Mouse (Mus musculus) kidney, adult 18-20 months (tissue): ENCODE results near the gene Atp8b5.

Source experiments
- DNase-seq: peaks from one replicate; pipeline ENCODE4 v3.0.0; 2021

The Atp8b5 gene

DNA sequence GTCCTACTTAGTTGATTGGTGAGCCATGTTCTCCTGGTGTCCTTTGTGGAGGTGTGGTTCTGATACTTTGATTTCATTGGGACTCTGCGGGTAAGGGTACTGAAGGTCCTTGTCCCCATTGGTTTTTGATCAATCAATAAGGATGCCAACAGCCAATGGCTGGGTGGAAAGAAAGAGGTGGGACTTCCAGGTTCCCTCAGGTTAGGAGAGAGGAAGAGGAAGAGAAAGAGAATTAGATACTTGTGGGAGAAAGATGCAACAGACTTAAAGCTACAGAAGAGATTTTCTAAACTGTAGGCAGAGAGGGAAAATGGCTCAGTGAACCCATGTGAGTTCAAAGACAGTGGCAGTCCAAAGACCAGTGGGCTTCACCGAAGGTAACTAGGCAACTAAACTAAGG, 60.2 kb downstream of the Atp8b5 start:
- DNase-seq, result no peak

DNA sequence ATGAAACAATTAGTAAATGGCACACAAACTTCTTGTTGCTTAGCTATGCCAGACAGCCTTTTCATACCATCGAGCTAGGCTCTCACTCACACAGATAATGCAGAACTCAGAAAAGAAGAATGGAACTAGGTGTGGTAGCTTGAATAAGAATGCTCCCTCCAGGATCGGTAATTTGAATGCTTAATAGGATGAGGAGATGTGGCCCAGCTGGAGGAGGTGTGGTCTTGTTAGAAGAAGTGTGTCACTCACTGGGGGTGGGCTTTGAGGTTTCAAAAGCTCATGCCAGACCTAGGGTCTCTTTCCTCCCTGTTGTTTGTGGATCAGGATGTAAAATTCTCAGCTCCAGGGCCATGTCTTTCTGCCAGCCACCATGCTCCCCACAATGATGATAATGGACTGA, 67.8 kb downstream of the Atp8b5 start:
- no peak for DNase-seq

DNA sequence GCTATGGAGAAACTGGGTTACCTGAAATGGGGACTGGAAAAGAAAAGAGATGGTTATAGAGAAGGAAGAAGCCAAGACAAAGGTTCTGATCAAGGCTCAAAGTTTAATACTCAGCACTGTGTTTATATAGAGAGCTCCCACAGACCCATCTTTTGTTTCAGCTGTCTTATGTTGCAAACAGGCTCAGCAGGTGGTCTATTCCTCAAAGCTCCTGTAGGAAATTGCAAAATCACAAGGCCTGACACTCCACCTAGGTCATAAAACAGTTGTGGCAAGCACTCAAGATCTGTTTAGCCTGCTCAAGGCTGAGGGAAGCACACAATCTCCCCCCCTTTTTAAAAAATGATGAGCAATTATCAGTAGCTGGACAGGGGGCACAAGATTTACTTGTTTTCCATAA, 69.2 kb downstream of the Atp8b5 start:
- no peak for DNase-seq

DNA sequence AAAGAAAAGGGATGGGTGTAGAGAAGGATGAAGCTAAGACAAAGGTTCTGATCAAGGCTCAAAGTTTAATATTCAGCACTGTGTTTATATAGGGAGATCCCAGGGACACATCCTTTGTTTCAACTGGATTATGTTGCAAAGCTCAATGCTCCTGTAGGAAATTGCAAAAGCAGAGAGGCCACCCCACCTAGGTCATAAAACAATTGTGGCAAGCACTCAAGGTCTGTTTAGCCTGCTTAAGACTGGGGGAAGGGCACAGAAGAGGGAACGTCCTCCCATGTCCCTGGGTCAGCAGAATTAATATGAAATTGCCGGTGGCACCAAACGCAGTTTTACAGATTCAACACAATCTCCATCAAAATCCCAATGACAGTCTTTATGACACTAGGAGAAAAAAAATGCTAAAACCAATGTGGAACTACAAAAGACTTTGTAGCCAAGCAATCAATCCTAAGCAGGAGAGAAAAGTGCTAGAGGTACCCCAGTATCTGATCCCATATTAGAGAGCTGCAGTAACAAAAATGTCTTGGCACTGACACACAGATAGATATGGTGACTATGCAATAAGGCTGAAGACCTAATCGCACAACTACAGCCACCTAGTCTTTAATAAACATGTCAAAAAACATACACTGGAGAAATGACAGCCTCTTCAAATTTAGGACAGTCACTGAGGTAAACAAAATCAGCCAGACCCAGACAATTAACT, 73.3 kb downstream of the Atp8b5 start:
- no peak for DNase-seq

DNA sequence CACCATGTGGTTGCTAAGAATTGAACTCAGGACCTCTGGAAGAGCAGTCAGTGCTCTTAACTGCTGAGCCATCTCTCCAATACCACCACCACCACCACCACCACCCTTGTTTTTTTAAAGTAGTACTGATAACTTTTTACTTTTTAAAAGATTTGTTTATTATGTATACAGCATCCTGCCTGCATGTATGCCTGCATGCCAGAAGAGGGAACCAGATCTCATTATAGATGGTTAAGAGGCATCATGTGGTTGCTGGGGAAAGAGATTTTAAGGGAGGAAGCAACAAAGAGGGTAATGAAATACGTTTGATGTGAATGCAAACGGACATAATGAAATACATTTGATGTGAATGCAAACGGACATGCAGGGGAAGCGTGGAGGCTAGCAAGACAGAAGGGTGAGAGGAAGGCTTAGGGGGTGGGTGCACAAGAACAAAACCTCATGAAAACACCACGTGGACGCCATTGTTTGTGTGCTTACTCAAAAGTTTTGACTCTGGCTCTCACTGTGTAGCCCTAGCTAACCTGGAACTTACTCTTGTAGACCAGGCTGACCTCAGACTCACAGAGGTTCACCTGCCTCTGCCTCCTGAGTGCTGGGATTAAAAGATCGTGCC, 74.4 kb downstream of the Atp8b5 start:
- DNase-seq, result no peak

DNA sequence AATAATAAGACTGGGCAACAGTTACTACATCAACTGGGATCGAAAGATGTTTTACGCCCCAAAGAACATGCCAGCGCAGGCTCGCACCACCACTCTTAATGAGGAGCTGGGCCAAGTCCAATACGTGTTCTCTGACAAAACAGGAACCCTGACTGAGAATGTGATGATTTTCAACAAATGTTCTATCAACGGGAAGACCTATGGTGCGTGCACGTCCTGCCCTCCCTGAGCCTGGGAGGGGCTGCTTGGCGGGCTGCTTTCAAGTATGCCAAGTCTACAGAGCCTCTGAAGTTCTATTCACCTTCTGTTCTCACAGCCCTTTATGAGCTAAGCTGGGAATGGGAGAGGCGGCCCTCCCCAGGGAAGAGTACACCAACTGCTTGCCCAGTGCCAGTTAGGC, 75.5 kb downstream of the Atp8b5 start:
- DNase-seq, result no peak

DNA sequence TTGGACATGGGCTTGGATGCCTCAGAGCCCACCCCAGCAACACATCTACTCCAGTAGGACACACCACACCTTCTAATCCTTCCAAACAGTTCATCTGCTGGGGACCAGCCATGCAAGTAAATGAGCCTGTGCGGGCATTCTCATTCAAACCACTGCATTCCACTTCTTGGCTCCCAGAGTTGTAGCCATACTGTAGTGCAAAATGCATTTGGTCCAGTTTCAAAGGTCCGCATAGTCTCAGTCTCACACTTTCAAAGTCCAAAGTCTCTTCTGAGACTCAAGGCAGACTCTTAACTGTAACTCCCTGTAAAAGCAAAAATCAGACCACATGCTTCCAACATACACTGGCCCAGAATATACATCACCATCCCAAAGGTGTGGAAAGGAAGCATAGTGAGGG, 78.0 kb downstream of the Atp8b5 start:
- DNase-seq, result no peak

DNA sequence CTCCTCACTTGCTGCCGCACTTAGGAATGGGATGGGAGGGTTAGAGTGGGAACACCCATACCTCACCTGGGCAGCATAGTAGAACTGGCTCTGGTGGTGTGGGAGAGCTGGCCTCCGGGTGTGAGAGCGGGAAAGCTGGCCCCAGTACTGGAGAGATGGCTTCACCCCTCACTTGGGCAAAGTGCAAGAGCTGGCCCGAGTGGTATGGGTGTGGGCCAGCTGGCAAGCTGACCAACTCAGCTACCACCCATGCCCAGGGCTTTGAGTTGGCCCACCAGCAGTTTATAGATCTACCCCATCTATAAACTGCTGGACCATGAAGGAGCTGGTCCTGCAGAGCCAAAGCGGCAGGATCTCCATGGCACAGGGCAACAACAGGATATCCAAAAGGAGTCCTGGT, 82.2 kb downstream of the Atp8b5 start:
- DNase-seq, result peak; percentile 41

DNA sequence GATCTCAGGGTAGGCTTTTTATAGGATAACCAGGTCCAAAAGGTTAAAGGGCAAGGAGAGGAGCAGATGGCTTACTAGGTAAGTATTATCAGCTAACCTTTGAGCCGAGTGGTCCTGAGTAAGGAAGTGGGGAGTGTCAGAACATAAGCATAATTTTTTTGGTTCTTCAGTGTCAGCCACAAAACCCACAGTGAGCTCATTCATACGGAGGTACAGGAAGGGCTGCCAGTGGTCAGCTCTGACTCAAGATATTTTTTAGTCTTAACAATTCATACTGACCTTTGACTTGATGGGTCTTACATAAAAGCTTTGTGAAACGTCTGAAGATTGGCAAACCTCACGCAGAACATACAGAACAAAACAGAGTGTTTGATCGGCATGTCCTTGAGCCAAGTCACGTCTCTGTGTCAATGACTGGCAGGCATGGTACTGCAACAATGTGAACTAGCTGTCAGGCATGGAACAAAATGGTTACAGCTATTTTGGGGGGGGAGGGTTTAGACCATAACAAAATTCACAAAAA, 83.1 kb downstream of the Atp8b5 start:
- no peak for DNase-seq

DNA sequence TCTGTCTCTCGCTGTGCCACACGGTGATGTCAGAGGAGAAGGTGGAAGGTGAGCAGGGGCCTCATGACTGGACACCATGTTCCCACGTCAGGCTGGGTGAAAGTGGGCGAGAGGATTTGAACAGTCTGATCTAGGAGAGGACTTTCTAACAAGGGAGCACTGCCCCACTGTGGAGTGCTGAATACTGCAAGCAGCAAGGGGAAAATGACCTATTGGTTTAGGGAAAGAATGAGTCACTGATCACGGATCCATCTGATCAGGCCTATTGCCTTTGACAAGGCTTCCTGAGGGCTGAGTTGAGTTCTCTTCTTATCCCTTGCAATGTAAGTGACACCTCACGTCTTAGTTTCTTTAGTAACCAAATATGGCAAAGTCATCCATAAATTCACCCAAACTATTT, 86.7 kb downstream of the Atp8b5 start:
- DNase-seq, result no peak

DNA sequence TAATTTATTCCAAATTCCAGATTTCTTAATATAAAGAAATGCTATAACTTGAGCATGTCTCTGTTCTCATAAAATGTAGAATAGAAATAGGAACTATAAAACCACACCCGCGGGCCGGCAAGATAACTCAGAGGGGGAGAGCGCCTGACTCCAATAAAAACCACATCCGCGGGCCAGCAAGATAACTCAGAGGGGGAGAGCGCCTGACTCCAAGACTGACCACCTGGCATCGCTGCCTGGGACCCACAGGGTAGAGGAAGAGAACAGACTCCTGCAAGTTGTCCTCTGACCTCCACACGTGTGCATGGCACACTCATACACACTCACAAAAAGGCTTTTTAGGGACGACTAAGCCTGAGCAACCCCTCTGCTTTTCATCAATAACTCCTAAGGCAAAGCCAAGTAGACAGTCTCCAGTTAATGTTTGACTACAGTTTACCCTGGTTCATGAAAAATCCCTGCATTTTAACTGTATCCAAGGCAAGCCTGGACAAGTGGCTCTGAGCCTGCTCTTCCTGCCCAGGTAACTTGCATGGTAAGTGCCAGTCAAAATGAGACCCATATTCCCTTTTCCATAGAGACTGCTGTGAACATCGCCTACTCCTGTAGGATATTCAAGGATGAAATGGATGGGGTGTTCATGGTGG, 98.1 kb downstream of the Atp8b5 start:
- no peak for DNase-seq

DNA sequence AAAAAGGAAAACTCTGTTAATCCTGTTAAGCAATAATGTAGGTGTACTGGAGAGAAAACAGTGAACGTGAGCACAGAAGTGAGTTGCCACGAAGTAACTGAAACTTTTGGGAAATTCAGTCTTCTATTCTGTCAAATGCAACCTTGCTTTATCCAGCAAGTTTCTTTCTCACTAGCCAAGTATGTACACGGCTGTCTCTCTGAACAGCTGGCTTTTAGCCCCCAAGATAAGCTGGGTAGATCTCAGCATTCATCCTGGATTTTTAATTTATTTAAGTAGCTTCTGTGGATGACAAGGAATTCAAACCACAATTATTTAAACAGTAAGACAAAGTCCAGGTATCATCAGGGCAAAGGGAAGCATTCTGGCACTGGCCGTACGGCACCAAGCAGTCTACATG, 100.3 kb downstream of the Atp8b5 start:
- DNase-seq, result no peak

DNA sequence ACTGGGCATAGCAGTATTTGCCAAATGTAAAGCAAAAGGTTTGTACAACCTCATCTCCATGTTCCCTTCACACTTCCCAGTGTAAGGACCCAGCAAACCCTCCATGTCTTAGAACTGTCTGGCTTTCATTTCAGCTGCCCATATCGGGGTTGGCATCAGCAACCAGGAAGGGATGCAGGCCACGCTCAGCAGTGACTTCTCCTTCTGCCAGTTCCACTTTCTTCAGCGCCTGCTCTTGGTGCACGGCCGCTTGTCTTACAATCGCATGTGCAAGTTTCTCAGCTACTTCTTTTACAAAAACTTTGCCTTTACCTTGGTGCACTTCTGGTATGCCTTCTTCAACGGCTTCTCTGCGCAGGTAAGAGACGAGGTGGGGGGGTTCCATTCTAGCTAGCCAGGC, 100.8 kb downstream of the Atp8b5 start:
- DNase-seq, result no peak

DNA sequence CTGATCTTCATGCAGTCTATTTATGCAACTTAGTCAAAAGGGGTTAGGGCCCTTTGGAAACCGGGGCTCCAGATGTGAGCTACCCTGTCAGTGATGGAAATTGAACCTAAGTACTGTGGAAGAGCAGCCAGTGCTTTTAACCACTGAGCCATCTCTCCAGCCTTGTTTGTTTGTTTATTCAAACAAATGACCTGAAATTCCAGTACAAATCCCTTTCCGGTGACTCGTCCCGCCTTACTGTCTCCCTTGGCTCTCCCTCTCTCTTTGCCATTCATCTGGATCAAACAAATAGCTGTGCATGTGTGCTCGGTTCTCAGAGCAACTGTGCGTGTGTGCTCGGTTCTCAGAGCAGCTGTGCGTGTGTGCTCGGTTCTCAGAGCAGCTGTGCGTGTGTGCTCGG, 104.4 kb downstream of the Atp8b5 start:
- DNase-seq, result no peak

DNA sequence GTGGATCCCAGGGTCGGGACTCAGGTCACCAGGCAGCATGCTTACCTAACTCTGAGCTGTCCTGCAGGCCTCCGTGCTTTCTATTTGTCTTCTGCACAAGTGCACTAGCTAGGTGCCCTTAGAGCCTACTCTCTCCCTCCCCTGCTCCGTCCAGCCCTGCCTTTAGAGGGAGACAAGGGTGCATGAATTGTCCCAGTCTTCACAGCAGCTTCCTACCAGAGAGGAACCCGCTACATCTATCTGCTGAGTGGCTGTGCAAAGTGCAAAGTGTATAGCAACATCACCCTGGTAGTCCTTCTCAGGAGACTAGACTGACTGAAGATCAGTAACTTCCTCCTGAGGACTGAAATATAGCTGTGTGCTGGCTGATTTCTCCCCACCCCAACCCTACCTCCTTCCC, 105.2 kb downstream of the Atp8b5 start:
- peak; percentile 61 for DNase-seq

DNA sequence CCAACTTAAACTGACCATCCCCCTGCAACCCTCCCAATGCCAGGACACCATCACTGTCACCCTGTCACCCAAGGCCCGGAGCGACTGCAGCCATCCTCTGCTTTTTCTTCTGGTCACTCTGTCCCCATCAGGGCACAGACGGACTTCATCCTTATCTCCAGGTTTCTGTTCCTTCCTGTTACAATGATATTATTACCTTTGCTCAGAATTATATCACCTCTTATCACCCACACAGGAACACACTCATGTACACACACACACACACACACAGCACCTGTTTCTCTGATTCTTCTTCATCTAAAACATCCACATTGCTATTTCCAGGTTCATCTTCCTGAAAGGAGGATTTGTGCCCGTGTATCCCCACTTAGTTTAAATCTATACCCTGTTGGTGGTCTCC, 107.3 kb downstream of the Atp8b5 start:
- DNase-seq, result no peak

DNA sequence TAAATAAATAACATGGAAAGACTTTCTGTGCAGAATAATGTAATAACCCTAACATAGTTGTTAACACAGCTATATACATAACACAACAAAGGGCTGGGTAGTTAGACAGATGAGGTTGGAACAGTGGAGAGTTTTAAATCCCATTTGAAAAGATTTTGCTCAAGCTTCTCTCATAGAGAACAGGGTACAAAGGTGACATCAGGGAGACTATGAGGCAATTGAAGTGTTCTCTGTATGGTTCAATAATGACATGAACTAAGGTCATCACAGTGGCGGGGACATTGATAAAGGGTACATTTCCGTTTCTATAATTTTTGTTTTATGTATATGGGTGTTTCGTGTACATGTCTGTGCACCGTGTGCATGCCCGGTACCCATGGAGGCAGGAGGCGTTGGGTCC, 112.6 kb downstream of the Atp8b5 start:
- no peak for DNase-seq

DNA sequence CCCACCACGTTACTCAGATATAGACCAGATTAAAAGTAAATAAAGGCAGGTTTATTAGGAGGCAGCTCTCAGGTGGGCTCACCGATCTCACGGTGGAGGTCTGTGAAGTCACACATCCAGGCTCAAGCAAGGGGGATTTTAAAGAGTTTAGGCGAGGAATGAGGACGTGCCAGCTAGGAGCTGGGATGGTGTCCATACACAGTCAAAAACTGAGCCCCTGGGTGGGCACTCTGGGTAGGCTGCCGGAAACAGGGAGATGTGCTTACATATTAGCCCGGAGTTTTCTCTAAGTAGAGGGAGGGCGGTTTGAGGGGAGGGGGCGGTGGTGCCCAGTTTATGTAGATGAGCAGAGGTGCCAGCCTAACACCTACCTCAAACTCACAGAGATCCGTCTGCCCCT, 114.0 kb downstream of the Atp8b5 start:
- DNase-seq, result no peak

DNA sequence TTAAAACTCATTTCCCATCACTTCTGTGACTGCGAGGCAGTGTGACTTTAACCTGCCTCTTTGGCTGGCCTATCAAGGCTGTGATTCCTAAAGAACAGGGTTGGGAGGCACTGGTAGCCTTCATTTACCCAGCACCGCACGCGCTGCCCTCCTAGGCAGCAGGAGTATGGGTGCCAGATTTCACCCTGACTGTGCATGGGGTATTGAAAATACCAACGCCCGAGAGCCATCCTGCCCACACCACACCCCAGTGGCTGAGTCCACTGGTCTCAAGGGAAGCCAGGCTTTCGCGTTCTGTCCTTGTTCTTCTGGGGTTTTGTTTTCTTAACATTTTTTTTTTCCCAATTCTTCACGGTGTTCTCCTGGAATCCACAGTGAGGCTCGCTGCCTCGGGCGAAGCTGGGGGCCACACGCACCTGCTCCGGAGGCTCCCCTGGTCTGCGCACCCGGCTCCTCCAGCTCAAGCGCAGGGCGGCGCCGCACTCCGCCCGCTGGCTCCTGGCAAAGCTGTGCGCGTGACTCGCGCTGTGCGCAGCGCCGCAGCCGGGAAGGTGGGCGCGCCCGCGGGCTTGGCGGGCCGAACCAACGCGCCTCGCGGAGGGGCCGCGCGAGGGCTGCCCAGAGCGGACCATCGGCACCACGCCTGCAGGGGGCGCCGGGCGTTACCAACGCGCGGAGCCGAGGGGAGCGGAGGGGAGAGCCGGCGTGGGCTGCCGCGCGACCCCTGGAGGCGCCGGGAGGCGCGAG, 114.6 kb downstream of the Atp8b5 start, which contains the start of gene Rusc2:
Gene Rusc2, plus strand, starts transcription at position 572 of the 747 bp plus-strand sequence.
- peak; percentile 93 for DNase-seq

DNA sequence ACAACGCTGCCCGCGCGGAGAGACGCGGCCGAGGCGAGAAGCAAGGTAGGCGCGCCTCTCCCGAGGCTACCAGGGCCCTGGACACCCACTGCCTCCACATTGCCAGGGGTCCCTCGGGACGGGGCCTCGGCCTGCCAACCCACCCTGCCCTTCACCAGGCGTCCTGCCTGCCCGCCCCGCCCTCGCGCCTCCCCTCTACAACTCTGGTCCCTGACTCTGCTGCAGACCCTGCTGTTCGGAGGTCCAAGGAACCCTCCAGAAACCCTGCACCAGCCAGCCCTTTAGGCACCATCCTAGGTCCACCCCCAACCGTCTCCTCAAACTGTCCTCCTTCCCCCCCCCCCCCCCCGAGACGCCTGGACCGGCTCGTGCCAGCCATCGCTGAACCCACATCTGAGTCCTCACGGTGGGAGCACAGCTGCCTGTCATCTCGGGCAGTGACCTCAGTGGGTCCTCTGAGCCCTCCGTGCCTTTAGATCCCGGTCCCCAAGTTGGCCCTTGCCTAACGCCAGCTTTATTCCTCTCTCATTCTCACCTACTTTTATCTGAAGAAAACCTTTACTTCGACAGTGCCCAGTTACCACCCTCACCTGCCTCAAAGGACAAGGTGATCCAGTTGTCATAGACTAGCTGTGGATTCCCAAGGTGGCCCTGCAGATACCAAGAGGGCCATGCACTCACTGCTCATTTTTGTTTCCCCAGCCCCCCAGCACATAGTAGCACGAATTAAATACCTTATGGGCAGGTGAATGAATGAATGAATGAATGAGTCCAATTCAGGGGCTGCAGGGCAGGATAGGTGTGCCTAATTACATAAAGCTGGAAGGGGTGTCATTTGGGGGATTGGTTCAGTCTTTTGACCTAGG, 115.4 kb downstream of the Atp8b5 start:
- DNase-seq, result peak; percentile 44

DNA sequence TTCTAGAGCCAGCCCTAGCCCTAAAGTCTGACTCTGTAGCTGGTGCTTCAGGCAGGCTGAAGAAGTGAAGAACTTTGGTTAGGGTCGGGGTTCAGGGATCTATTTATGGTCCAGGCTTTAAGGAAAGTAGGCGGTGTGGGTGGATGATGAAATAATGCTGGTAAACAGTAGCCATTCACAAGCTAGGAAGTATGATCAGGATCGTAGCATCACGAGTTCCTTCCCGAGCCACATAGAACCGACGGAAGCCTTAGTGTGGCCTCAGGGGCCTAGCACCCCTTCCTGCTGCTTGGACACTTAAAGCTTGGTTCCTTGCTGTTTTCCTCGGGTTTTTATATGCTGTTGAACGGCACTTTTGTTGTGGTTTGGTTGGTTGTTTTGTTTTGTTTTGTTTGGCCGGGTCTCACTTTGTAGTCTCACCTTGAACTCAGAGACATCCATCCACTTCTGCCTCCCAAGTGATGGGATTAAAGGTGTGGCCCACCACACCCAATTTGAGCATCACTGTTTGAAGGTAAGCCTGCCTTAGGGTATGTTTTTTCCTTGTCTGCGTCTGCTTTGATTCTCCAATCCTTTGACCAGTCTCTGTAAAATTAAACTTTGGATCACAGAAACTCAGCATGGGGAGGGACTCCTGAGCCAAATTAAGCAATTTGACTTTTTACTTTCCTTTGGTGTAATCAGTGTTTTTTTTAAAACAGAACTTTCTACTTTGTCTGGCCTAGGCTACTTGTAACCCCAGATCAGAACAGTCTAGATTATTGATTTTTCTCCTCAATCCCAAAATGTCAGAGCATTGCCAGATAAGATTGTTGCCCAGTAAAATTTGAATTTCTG, 116.5 kb downstream of the Atp8b5 start:
- peak; percentile 44 for DNase-seq

DNA sequence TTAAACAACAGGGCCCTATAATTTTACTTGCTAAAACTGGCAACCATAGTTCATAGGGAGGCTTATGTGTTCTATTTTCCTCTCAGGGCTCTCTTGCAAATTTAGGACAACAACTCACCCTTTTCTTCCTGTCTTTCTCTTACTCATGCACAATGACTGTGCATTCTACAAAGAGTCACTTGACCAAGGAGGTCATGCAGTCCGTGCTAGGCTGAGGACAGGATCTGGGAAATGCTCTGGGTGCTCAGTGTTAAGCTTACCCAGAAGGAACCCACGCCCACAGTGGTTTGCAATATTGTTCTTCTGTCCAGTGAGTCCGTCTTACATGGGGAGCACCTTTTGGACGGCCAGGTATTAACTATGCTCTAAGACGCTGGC, 117.1 kb downstream of the Atp8b5 start:
- DNase-seq, result no peak
